Mouse (Mus musculus) megakaryocyte, embryonic 14.5 days (primary cell): Measurements from ENCODE around the gene Arhgdia.

Source experiments
- FLI1 ChIP-seq: IDR thresholded peaks from 2 replicates; pipeline ENCODE4 v1.6.1; 2012; ENCODE audit warnings: low read length, inconsistent platforms, mixed read lengths
- GATA1 ChIP-seq: IDR thresholded peaks from 3 replicates; pipeline ENCODE4 v1.6.1; 2012; ENCODE audit warnings: mixed read lengths, low read length, inconsistent platforms, borderline replicate concordance

DNA sequence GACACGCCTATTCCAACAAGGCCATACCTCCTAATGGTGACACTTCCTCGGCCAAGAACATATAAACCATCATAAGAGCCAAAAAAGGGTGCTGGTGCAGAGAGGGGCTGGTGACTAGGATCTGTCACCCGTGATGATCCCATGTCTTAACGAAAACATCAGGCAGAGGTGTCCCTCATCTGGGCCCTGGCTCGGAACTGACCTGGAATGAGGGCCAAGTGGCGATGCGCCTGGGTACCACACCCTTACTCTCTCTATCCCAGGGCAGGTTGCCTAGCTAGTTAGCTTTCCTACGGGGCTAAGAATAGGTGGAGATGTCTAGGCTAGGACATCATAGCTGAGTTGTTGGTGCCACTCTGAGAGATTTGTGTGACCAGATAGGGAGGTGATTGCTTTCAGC lies 47.3 kb downstream of the Arhgdia start:
- TF ChIP-seq GATA1 (no peak), FLI1 (no peak)
